Mouse (Mus musculus) large intestine, adult 2 months (tissue): Measurements from ENCODE around the gene Gm28729. TPM values are rescaled to one million over a fixed set of nuclear protein-coding genes. Genes with fewer than 3 reads are reported as not detected.
"Not testable (repeated sequence)": the region's sequence is repeated elsewhere in the genome, so short reads cannot be mapped to it uniquely, and the experiment has no call there.

Source experiments
- DNase-seq: peaks from one replicate; pipeline ENCODE4 v3.0.0-alpha.2; 2012; ENCODE audit warnings: low read depth, low spot score
- WGBS: fragments of 180-500 bp; shearing (Covaris S2); methylation state at CpG from one replicate; pipeline ENCODE4 v1.1.7; 2018; 5-methylcytosine and 5-hydroxymethylcytosine counted together
- polyA plus RNA-seq: library from polyadenylated mRNA; depleted of rRNA; stranded (reverse); fragments of >200 nt; gene quantifications from 2 replicates; pipeline ENCODE4 v1.2.3, GENCODE M21; 2012; rRNA removed

The Gm28729 gene
- 0.14 and 0.22 TPM in 2 replicates for polyA plus RNA-seq

GRCm38 (mm10) chr9:96524972-96525506, at the start of gene Gm28729:
Gm28729 (minus strand) TSS chr9:96525264.
- DNase-seq, result no peak

GRCm38 (mm10) chr9:96573252-96573651, 48.2 kb upstream of the Gm28729 start:
- DNase-seq, result no peak
- WGBS, result 0% methylated on average over 1 of the region's 1 CpGs

More at GRCm38 (mm10) chr9:96524972-96525506, at the start of gene Gm28729:
- WGBS, result 33% methylated on average over 12 of the region's 12 CpGs

GRCm38 (mm10) chr9:96572754-96573153, 47.7 kb upstream of the Gm28729 start:
- DNase-seq, result no peak
- 68% methylated on average over 9 of the region's 9 CpGs for WGBS

- DNase-seq, result no peak
- 80% methylated on average over 8 of the region's 8 CpGs for whole genome bisulfite sequencing
Measured at GRCm38 (mm10) chr9:96566470-96566996, 41.5 kb upstream of the Gm28729 start.

GRCm38 (mm10) chr9:96563501-96563900, 38.4 kb upstream of the Gm28729 start:
- DNase-seq, result no peak
- WGBS, result 97% methylated on average over 4 of the region's 4 CpGs

- no peak for DNase-seq
- 86% methylated on average over 6 of the region's 6 CpGs for WGBS
Measured at GRCm38 (mm10) chr9:96559148-96559547, 34.1 kb upstream of the Gm28729 start.

GRCm38 (mm10) chr9:96558594-96558993, 33.5 kb upstream of the Gm28729 start:
- 97% methylated on average over 1 of the region's 1 CpGs for WGBS
- DNase-seq, result no peak

- DNase-seq, result no peak
- 68% methylated on average over 1 of the region's 1 CpGs for WGBS
Measured at GRCm38 (mm10) chr9:96554095-96554494, 29.0 kb upstream of the Gm28729 start.

GRCm38 (mm10) chr9:96545410-96545809, 20.3 kb upstream of the Gm28729 start:
- DNase-seq, result no peak
- 91% methylated on average over 13 of the region's 13 CpGs for WGBS

- 64% methylated on average over 27 of the region's 27 CpGs for WGBS
- no peak for DNase-seq
Measured at GRCm38 (mm10) chr9:96543643-96544640, 18.9 kb upstream of the Gm28729 start.

- no peak for DNase-seq
- 51% methylated on average over 10 of the region's 10 CpGs for WGBS
Measured at GRCm38 (mm10) chr9:96538916-96539315, 13.9 kb upstream of the Gm28729 start.

GRCm38 (mm10) chr9:96537615-96537919, 12.5 kb upstream of the Gm28729 start:
- 94% methylated on average over 6 of the region's 6 CpGs for WGBS
- DNase-seq, result no peak

- DNase-seq, result no peak
- WGBS, result 19% methylated on average over 37 of the region's 37 CpGs
Measured at GRCm38 (mm10) chr9:96536895-96537614, 12.0 kb upstream of the Gm28729 start.

GRCm38 (mm10) chr9:96536093-96536492, 11.0 kb upstream of the Gm28729 start:
- 90% methylated on average over 4 of the region's 4 CpGs for WGBS

GRCm38 (mm10) chr9:96535431-96535830, 10.4 kb upstream of the Gm28729 start:
- no peak for DNase-seq
- 75% methylated on average over 6 of the region's 6 CpGs for WGBS

More at GRCm38 (mm10) chr9:96536093-96536492, 11.0 kb upstream of the Gm28729 start:
- DNase-seq, result not testable (repeated sequence)

- 96% methylated on average over 4 of the region's 4 CpGs for WGBS
- DNase-seq, result no peak
Measured at GRCm38 (mm10) chr9:96534256-96534655, 9.2 kb upstream of the Gm28729 start.

- no peak for DNase-seq
- 72% methylated on average over 6 of the region's 6 CpGs for WGBS
Measured at GRCm38 (mm10) chr9:96533476-96533875, 8.4 kb upstream of the Gm28729 start.

- no peak for DNase-seq
- WGBS, result 62% methylated on average over 4 of the region's 4 CpGs
Measured at GRCm38 (mm10) chr9:96532531-96532930, 7.5 kb upstream of the Gm28729 start.

- DNase-seq, result peak; percentile 70
- 4% methylated on average over 11 of the region's 11 CpGs for WGBS
Measured at GRCm38 (mm10) chr9:96530674-96531081, 5.6 kb upstream of the Gm28729 start.
